8 mouse cellular contexts compared by ENCODE assay signal in the genomic region with DNA sequence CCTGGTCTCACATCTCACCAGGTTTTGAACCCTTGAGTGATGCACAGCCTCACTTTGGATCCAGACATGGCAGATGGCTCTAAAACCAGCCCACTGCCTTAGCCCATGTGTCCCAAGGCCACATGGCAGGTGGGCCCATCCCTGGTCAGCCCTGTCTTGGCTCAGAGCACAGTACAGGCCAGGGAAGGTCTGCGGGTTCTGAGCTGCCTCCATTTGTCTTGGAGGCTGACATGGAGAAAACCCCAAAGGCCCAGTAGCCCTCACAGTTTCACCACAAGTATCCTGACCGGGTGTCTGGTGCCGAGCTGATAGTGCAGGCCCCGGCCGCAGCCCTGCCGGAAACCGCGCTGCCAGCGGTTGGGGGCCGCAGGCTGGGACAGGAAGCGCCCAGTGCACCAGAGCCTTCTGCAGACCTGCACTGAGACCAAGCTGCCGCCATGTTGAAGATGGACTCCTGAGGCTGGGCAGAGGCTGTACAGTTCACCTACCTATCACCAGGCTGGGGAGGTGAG. TPM values are rescaled to one million over a fixed set of nuclear protein-coding genes. Genes with fewer than 3 reads are reported as not detected.
DNase-seq lines count a peak whose midpoint lies in the region; ATAC-seq lines count a peak whose summit lies in the region.

No protein-coding gene starts in this region.

- peak; percentile 15 for DNase-seq in layer of hippocampus, adult 11-12 months (ENCODE audit: low spot score)
- DNase-seq in layer of hippocampus, adult 8-10 months (ENCODE audit: low spot score in 2 of 2): no peak
- no peak for DNase-seq in forebrain, embryonic 10.5 days (ENCODE audit: extremely low spot score, low spot score)
- no peak for DNase-seq in adrenal gland, postnatal 25 days
- DNase-seq in gastrocnemius, adult 18-20 months (ENCODE audit: low spot score): no peak
- no peak for DNase-seq in frontal cortex, postnatal 36 days (ENCODE audit: low spot score in 2 of 2)

- ATAC-seq in limb, embryonic 13.5 days (ENCODE audit: low FRiP score, low read depth): peak; percentile 17; the same call in 1 of the 2 replicates
- peak; percentile 55 for ATAC-seq in neural tube, embryonic 12.5 days (ENCODE audit: low FRiP score, low read depth)

- H3K9me3 ChIP-seq in forebrain, embryonic 10.5 days: no peaks in the 10 kb centered on the region
- H3K9me3 ChIP-seq in limb, embryonic 13.5 days: no peaks in the 10 kb centered on the region
- no peaks in the 10 kb centered on the region for H3K9me3 ChIP-seq in neural tube, embryonic 12.5 days

- peak overlapping the region; percentile 34 for H3K4me3 ChIP-seq in forebrain, embryonic 10.5 days
- peak overlapping the region; percentile 24; the same call in 1 of the 2 replicates for H3K4me3 ChIP-seq in limb, embryonic 13.5 days
- H3K4me3 ChIP-seq in neural tube, embryonic 12.5 days: no peak overlapping the region

- H3K27me3 ChIP-seq in forebrain, embryonic 10.5 days (ENCODE audit: poor library complexity, severe bottlenecking): no peaks in the 10 kb centered on the region
- H3K27me3 ChIP-seq in limb, embryonic 13.5 days: no peaks in the 10 kb centered on the region
- no peaks in the 10 kb centered on the region for H3K27me3 ChIP-seq in neural tube, embryonic 12.5 days (replicated peaks)

- H3K4me1 ChIP-seq in forebrain, embryonic 10.5 days: peaks cover 20% of the 10 kb centered on the region
- peaks cover 13% of the 10 kb centered on the region for H3K4me1 ChIP-seq in limb, embryonic 13.5 days
- peaks cover 3% of the 10 kb centered on the region; the same call in 1 of the 2 replicates for H3K4me1 ChIP-seq in neural tube, embryonic 12.5 days

- 93% methylated on average over 12 of the region's 12 CpGs for WGBS in forebrain, embryonic 10.5 days
- 97% methylated on average over 12 of the region's 12 CpGs for WGBS in limb, embryonic 13.5 days
- 97% methylated on average over 12 of the region's 12 CpGs for WGBS in neural tube, embryonic 12.5 days

- H3K4me2 ChIP-seq in limb, embryonic 13.5 days (replicated peaks): peak overlapping the region; percentile 58
- H3K4me2 ChIP-seq in neural tube, embryonic 12.5 days (replicated peaks): peak overlapping the region; percentile 53

- H3K36me3 ChIP-seq in forebrain, embryonic 10.5 days (replicated peaks): peaks cover 33% of the 10 kb centered on the region
- peaks cover 33% of the 10 kb centered on the region for H3K36me3 ChIP-seq in limb, embryonic 13.5 days
- H3K36me3 ChIP-seq in neural tube, embryonic 12.5 days: peaks cover 27% of the 10 kb centered on the region

- peak overlapping the region; percentile 80 for H3K27ac ChIP-seq in forebrain, embryonic 10.5 days
- H3K27ac ChIP-seq in limb, embryonic 13.5 days: no peak overlapping the region
- H3K27ac ChIP-seq in neural tube, embryonic 12.5 days: no peak overlapping the region

- H3K9ac ChIP-seq in limb, embryonic 13.5 days: peak overlapping the region; percentile 63; the same call in 1 of the 2 replicates
- peak overlapping the region; percentile 52 for H3K9ac ChIP-seq in neural tube, embryonic 12.5 days

RNA-seq across cellular contexts. Expression of a gene that starts 22.4 kb away (rescaled TPM):
- total RNA-seq in layer of hippocampus, adult 8-10 months (2022): 100 to 1,000 TPM; 164 to 216 (median 188) TPM
- polyA plus RNA-seq in forebrain, embryonic 10.5 days (2016; fragmentation: Nextera tagmentation; extraction: Ambion mirVana): 301 and 303 TPM in 2 replicates
- 391 and 427 TPM in 2 replicates for polyA plus RNA-seq in limb, embryonic 13.5 days (2015; fragmentation: Nextera tagmentation; extraction: Ambion mirVana)
- polyA plus RNA-seq in neural tube, embryonic 12.5 days (2016; fragmentation: Nextera tagmentation; extraction: Ambion mirVana): 264 and 275 TPM in 2 replicates
- 211 and 212 TPM in 2 replicates for total RNA-seq in adrenal gland, postnatal 25 days (2021)
- total RNA-seq in gastrocnemius, adult 18-20 months (2021): 10 to 100 TPM; 79.2 to 85.8 TPM
